Mouse (Mus musculus) thymus, postnatal 25 days (tissue): ENCODE data around the gene Elane.
A peak's percentile ranks its signal among the peaks of the same experiment; 100 is the strongest.

ENCODE experiments used
- DNase-seq: peaks from one replicate; pipeline ENCODE4 v3.0.0; 2022

Gene Elane

GRCm38 (mm10) chr10:79916081-79916480 lies 30.0 kb downstream of the Elane start:
- DNase-seq: no peak

GRCm38 (mm10) chr10:79916808-79917531 lies 30.9 kb downstream of the Elane start, which contains the start of gene Kiss1r:
Kiss1r (plus strand) TSS chr10:79916971.
- DNase-seq: peak; percentile 89

- no peak for DNase-seq
Observed at GRCm38 (mm10) chr10:79917532-79918100, 31.6 kb downstream of the Elane start.

GRCm38 (mm10) chr10:79918231-79919078 lies 32.4 kb downstream of the Elane start:
- DNase-seq: no peak

GRCm38 (mm10) chr10:79919251-79919849 lies 33.3 kb downstream of the Elane start:
- DNase-seq: peak; percentile 25

- DNase-seq: no peak
Observed at GRCm38 (mm10) chr10:79920056-79920890, 34.2 kb downstream of the Elane start.

GRCm38 (mm10) chr10:79920958-79921535 lies 35.0 kb downstream of the Elane start, which contains the start of gene R3hdm4:
R3hdm4 (minus strand) TSS chr10:79921208.
- DNase-seq: peak; percentile 23

GRCm38 (mm10) chr10:79921572-79921971 lies 35.5 kb downstream of the Elane start:
- no peak for DNase-seq

GRCm38 (mm10) chr10:79924998-79925784 lies 39.1 kb downstream of the Elane start:
- DNase-seq: peak; percentile 96

GRCm38 (mm10) chr10:79925785-79926490 lies 39.9 kb downstream of the Elane start:
- DNase-seq: peak; percentile 55

- DNase-seq: peak; percentile 92
Observed at GRCm38 (mm10) chr10:79926491-79927323, 40.7 kb downstream of the Elane start, which contains the start of gene Arid3a. Arid3a (plus strand) TSS chr10:79927043.

- peak; percentile 86 for DNase-seq
Observed at GRCm38 (mm10) chr10:79927324-79928029, 41.4 kb downstream of the Elane start.

- DNase-seq: peak; percentile 40
Observed at GRCm38 (mm10) chr10:79928030-79928694, 42.1 kb downstream of the Elane start.

GRCm38 (mm10) chr10:79928907-79929701 lies 43.1 kb downstream of the Elane start:
- no peak for DNase-seq

GRCm38 (mm10) chr10:79929967-79930825 lies 44.1 kb downstream of the Elane start:
- DNase-seq: no peak

- DNase-seq: no peak
Observed at GRCm38 (mm10) chr10:79930826-79931186, 44.8 kb downstream of the Elane start.
